Mouse (Mus musculus): ENCODE measurements around the gene Map2k5.

The Map2k5 gene

DNA sequence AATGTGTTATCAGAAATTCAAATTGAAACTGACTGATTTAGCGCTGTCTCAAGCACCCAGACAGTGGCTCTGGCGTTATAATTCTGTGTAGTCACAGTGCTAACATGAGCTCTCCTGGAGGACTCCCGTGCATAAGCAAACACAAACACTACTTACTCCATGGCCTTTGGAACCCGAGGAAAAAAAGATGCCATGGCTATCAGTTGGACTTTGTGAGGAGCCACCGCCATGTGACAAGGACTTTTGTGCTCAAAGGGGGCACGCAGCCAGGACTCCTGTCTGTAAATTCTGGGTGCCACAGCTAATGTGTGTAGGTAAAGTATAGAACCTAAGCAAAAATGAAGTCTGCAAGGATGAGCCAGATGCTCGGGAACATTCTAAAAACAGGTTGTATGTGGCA, 192.5 kb downstream of the Map2k5 start:
- no peak for DNase-seq (ENCODE audit: low spot score)

GRCm38 (mm10) chr9:63183864-63184263, 193.8 kb downstream of the Map2k5 start:
- no peak for DNase-seq (ENCODE audit: low spot score)

- DNase-seq (ENCODE audit: low spot score): no peak
Observed at GRCm38 (mm10) chr9:63182306-63182960, 195.3 kb downstream of the Map2k5 start.

DNA sequence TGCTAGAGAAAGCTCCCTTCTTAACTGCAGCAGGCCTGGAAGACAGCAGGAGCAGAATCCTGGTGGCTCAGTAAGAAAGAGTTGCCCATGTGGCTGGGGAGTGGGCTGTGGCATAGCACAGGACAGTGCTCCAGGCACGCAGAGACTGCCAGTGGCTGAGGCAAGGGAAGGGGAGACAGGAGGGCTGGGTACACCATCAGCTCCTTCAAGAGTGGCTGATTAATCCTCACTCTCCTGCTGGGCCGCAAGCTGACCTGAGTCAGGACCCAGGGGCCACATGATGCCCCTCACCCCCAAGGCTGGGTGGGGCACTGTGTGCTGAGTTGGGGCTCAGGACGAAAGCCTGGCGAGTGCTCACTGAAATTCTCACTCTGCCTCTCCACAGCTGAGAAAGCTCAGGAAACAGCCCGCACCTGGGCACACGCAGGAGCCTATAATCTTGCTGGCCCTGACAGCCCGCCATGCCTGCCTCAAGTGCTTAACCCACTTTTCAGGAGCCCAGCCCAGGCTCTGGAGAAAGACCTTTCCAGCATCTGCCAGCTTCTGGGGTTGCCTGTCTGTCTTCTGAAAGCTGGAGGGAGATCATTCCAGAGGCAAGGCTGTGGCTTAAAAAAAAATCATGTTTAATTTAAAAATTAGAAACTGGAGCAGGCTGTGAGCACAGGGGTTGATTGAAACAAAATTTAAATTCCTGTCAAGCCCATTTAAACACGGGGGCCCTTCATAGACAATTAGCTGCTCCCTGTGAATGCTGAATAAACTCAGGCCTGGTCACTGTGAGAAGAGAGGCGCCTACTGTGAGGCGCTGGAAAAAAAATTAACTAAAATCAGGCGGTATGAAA, 196.1 kb downstream of the Map2k5 start:
- no peak for DNase-seq (ENCODE audit: low spot score)

DNA sequence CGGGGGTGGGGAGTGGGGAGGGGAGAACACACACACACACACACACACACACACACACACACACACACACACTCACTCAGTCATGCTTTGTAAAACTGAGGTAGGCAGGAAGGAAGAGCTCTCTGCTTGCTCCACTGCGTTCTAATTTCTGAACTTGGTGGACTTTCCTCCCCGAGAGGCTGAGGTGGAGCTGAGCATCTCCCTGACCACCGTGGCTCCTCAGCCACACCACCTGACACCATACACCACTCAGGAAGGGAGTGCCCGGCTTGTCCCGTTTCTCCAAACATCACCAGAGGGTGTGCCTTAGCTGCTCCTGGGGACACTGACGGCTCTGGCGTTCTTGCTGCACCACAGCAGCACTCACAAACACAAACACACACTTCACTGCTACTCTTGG, 199.4 kb downstream of the Map2k5 start:
- no peak for DNase-seq (ENCODE audit: low spot score)

GRCm38 (mm10) chr9:63174001-63174721, 203.5 kb downstream of the Map2k5 start:
- no peak for DNase-seq (ENCODE audit: low spot score)

- DNase-seq (ENCODE audit: low spot score): no peak
Observed at GRCm38 (mm10) chr9:63171951-63172350, 205.8 kb downstream of the Map2k5 start.

DNA sequence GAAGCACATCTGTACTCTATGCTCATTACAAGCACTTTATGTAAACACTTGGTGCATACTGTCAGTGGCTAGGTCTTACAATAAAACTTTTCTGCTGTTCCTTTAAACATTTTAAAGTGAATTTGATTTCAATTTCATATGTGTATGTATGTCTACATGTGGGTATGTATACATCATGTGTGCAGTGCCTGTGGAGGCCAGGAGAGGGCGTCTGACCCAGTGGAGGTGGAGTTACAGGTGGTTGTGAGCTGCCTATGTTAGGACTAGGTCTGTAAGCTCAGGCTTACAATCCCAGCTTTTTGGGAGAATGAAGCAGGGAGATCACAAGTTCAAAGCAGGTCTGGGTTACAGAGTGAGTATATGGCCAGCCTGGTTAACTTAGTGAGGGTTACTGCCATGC, 208.6 kb downstream of the Map2k5 start:
- DNase-seq (ENCODE audit: low spot score): no peak

GRCm38 (mm10) chr9:63165070-63165469, 212.6 kb downstream of the Map2k5 start:
- no peak for DNase-seq (ENCODE audit: low spot score)

DNA sequence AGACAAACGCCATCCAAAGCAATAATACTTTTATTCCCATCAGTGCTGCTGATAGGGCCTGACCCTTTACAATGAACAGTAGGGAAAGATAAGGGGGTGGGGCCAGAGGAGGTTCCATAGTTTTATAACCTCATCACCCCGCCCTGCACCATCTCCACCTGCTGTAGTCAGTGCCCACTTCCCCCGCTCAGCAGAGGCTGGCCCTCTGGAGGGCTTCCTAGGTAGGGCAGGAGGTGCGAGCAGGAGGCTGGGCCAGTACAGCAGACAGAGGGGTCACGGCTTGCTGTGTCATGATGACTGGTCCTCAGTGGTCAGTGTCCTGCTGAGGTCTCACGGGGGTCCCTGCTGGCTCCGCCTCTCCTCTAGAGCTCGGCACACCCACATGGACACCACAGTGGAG, 213.9 kb downstream of the Map2k5 start:
- no peak for DNase-seq (ENCODE audit: low spot score)

DNA sequence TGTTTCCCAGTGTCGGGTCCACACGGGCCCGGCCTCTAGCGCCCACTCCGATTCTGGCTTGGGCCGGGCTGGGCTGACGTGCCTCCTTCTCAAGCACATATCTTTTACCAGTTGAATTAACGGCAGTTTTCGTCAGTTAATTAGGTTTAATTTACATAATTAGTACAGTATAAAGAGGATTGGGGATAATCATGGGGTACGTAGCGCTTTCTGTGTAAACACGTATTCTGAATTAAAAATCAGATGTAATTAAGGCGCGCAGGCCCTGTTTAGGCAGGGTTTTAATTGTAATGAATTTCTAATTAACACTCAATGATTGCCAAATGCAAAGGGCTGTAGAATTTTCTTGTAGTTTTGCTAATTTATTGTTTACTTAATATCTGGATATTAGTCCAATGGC, 225.8 kb downstream of the Map2k5 start:
- DNase-seq (ENCODE audit: low spot score): no peak

GRCm38 (mm10) chr9:63151072-63151870, 226.4 kb downstream of the Map2k5 start:
- peak; percentile 39 for DNase-seq (ENCODE audit: low spot score)

- no peak for DNase-seq (ENCODE audit: low spot score)
Observed at GRCm38 (mm10) chr9:63150086-63150800, 227.5 kb downstream of the Map2k5 start.

DNA sequence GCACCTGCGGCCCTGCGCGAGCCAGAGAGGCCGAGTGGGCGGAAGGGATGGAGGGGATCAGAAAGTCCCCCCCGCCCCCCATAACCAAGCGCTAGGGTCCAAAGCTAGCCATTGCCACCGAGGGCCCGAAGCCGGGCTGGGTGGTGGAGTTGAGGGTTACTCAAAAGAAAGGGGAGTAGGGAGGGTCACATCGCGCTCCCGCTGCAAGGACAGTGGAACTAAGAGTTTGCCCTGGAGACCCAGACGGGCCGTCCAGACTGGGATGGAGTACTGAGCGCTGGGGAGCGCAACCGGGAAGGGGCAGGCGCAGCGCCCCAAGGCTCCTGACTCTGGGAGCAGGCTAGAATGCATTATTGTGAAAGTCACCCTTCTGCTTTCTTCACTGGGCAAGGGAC, 228.3 kb downstream of the Map2k5 start:
- DNase-seq (ENCODE audit: low spot score): no peak

GRCm38 (mm10) chr9:63148410-63149371, 229.0 kb downstream of the Map2k5 start, which contains the start of gene Skor1:
Skor1 (minus strand) TSS chr9:63148961.
- DNase-seq (ENCODE audit: low spot score): no peak

- DNase-seq (ENCODE audit: low spot score): no peak
Observed at GRCm38 (mm10) chr9:63147786-63148409, 229.8 kb downstream of the Map2k5 start.

DNA sequence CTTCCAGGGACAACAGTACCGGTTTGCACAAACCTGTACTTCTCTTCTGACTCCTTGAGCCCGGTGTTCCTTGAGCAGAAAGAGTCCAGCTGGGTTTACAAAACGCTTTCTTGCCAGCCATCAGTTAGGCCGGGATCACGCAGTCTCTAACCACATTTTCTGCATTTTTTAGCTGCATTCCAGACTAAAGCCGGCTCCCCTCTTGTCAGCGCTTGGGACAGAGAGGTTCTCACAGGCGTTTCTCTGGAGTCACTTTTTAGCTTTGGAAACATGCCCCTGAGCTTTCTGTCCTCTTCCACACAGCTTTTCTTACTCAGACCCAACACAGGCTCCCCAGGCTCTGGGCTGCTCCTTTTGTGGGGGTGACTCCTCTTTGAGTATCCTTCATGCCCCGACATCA, 230.4 kb downstream of the Map2k5 start:
- DNase-seq (ENCODE audit: low spot score): no peak

DNA sequence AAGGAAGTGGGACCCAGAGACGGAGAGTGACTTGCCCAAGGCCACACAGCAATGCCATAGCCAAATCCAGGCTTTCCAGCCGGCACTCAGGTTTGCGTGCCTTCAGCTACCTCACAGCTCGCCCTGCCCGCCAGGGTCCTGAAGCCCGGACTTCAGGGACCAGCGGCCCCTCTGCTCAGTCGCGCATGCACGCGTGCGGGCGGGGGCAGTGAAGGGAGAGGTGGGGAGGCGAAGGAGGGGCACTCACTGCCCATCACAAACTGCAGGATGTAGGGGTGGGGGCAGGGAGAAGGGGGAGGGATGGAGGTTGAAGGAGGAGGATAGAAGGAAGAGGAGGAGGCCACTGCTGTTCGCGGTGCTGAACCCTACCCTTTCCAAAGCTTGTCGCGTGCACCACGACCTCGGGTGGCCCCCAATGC, 230.8 kb downstream of the Map2k5 start:
- no peak for DNase-seq (ENCODE audit: low spot score)

DNA sequence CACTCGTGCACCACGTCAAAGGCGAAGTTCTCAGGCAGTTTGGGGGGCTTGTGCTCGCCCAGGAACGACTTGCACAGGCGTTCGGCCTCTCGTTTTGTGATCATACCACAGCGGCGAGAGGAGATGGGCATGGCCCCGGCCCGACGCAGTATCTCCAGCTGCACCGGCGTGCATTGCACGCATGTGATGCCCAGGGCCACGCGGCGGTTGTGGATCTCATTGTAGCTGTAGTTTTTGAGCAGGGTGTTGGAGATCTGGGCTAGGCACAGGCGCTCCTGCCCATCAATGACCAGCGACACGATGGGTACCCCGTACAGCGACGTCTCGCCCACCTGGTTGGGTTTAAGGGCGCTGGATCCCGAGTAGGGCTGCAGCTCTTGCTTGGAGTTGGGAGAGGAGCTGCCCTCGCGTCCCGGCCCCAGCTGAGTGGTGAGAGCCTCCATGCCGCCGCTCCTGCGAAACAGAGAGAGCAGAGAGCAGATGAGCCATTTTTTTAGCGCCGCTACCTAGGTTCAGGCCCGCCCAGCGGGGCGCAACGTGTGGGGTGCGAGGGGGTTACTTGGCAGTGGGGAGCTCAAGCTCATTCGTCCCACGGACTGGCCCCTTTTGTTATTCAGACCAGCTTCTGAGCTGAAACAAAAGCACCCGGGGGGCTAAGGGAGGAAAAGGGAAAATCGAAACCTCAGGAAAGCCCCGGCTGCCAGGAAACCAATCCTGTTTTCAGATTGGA, 231.4 kb downstream of the Map2k5 start:
- DNase-seq (ENCODE audit: low spot score): no peak
